Mouse (Mus musculus): ENCODE results near the gene Sucnr1. TPM values are rescaled to one million over a fixed set of nuclear protein-coding genes. Genes with fewer than 3 reads are reported as not detected.

Gene Sucnr1
- polyA plus RNA-seq, 1 experiment from 2014 or later, result not detected

DNA sequence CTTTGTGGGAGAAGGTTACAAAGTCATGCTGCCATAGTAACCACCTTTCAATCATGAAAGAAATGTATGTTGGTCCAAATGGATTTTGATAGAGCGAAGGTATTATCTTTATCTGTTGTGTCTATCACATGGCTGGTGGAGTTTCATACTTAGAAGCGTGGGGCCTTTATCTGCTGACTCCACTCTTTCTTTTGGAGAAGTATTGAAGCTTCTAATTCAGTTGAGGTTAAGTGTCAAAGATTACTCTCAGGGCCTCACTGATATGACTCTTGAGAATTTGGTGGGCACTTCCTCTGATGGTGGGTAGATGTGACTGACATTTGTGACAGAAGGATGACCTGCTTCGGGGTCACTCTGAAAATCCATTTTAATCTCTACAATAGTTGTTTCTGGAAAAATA, 26.1 kb downstream of the Sucnr1 start:
- ATAC-seq, result no peak
- Histone ChIP-seq H3K9ac (replicated peaks; ENCODE audit: low read depth, low read length) (no peak overlapping the region), H3K27ac (ENCODE audit: low read length) (no peak overlapping the region), H3K9me3 (ENCODE audit: control insufficient read depth, low read length) (no peaks in the 10 kb centered on the region), H3K4me3 (replicated peaks; ENCODE audit: low read length) (no peak overlapping the region), H3K4me1 (replicated peaks; ENCODE audit: control insufficient read depth, insufficient read depth, low read length) (no peaks in the 10 kb centered on the region), H3K4me2 (ENCODE audit: low read length) (no peak overlapping the region), H3K27me3 (replicated peaks; ENCODE audit: control insufficient read depth, insufficient read depth, low read length) (no peaks in the 10 kb centered on the region), H3K36me3 (ENCODE audit: control insufficient read depth, insufficient read depth) (no peaks in the 10 kb centered on the region)
- WGBS, result 93% methylated on average over 3 of the region's 3 CpGs

DNA sequence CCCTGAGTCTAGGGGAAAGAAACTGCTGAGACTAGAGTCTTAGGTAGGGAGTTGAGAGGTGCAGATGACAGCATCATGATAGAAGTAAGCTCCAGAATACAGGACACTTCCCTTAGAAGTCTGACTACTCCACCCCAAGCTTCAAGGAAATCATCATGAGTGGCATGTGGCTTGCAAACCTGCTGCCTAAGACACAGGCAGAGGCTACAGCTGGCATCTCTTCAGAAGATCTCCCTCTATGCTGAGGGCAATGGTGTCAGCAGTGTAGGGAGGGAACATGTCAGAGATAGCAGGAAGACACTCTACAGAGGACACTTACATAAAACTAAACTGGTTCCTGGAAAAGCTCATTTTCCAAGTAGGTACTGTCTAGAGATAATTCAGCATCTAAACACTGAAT, 27.1 kb downstream of the Sucnr1 start:
- no peak for ATAC-seq
- H3K4me2 ChIP-seq (ENCODE audit: low read length), result no peak overlapping the region
- no peaks in the 10 kb centered on the region for H3K36me3 ChIP-seq (ENCODE audit: control insufficient read depth, insufficient read depth)
- no peak overlapping the region for H3K27ac ChIP-seq (ENCODE audit: low read length)
- H3K9me3 ChIP-seq (ENCODE audit: control insufficient read depth, low read length), result no peaks in the 10 kb centered on the region
- H3K4me1 ChIP-seq (replicated peaks; ENCODE audit: control insufficient read depth, insufficient read depth, low read length), result no peaks in the 10 kb centered on the region
- H3K27me3 ChIP-seq (replicated peaks; ENCODE audit: control insufficient read depth, insufficient read depth, low read length), result no peaks in the 10 kb centered on the region
- H3K9ac ChIP-seq (replicated peaks; ENCODE audit: low read depth, low read length), result no peak overlapping the region
- H3K4me3 ChIP-seq (replicated peaks; ENCODE audit: low read length), result no peak overlapping the region

DNA sequence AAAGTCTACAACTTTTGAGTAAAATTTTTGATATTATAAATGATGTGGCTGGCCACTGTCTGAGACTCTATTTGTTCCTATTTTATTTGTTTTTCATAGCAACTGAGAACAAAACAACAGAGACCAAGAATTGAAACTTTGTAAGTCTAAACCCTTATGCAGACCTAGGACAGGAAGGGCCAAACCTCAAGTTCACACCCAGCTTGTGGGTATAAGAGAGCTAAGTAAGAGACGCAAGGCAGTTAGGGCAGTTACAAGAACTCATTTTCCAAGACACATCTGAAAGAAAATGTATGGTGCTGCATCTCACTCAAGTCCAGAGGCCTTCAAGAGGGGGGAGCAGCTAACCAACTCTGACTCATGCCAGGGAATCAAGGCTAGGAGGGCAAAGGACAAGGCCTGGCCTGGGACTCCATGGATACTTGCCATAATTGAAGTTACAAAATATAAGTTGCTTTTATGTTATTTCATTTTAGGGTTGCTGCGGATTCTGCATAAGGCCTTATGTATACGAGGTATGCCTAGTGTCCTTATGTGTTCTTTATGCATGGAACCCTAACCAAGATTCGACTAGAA, 29.6 kb downstream of the Sucnr1 start:
- no peaks in the 10 kb centered on the region for H3K9me3 ChIP-seq (ENCODE audit: control insufficient read depth, low read length)
- H3K4me2 ChIP-seq (ENCODE audit: low read length), result no peak overlapping the region
- no peaks in the 10 kb centered on the region for H3K27me3 ChIP-seq (replicated peaks; ENCODE audit: control insufficient read depth, insufficient read depth, low read length)
- H3K27ac ChIP-seq (ENCODE audit: low read length), result no peak overlapping the region
- 89% methylated on average over 4 of the region's 4 CpGs for WGBS
- H3K36me3 ChIP-seq (ENCODE audit: control insufficient read depth, insufficient read depth), result no peaks in the 10 kb centered on the region
- no peak overlapping the region for H3K4me3 ChIP-seq (replicated peaks; ENCODE audit: low read length)
- no peak overlapping the region for H3K9ac ChIP-seq (replicated peaks; ENCODE audit: low read depth, low read length)
- H3K4me1 ChIP-seq (replicated peaks; ENCODE audit: control insufficient read depth, insufficient read depth, low read length), result no peaks in the 10 kb centered on the region
- ATAC-seq, result no peak

DNA sequence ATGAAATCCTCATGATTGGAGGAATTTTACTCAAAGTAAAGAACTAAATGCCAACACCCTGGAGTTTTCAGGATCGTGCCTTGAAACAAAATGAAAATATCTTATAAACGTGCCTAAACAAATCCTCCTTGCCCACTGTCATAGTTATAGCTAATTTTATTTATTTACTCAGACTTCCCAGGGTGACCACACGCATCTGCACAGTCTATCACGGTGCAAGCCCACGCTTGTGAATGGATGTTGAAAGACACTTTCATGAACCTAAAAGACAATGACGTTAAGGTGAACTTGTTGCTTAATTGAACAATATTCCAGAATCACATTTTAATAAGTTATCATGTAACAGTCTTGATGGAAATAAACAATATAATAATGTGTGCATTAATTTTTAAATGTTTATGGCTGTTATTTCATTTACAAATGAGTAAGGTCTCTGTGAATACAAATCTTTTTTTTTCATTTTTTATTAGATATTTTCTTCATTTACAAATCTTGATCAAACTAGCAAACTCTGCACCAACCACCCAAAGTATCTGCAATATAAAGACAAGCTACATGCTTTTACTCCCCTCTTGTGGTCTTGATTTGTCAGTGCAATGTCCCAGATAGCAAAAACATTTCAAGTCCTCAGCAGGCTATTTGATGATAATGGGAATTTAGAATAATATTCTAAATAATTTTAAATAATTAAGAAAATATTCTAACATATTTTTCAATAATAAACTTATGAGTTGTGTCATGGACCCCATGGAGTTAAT, 30.4 kb downstream of the Sucnr1 start:
- Histone ChIP-seq H3K9ac (replicated peaks; ENCODE audit: low read depth, low read length) (no peak overlapping the region), H3K4me2 (ENCODE audit: low read length) (no peak overlapping the region), H3K9me3 (ENCODE audit: control insufficient read depth, low read length) (no peaks in the 10 kb centered on the region), H3K36me3 (ENCODE audit: control insufficient read depth, insufficient read depth) (no peaks in the 10 kb centered on the region), H3K27me3 (replicated peaks; ENCODE audit: control insufficient read depth, insufficient read depth, low read length) (no peaks in the 10 kb centered on the region), H3K27ac (ENCODE audit: low read length) (no peak overlapping the region), H3K4me1 (replicated peaks; ENCODE audit: control insufficient read depth, insufficient read depth, low read length) (no peaks in the 10 kb centered on the region), H3K4me3 (replicated peaks; ENCODE audit: low read length) (no peak overlapping the region)
- peak; percentile 90 for ATAC-seq
- WGBS, result 79% methylated on average over 6 of the region's 6 CpGs

DNA sequence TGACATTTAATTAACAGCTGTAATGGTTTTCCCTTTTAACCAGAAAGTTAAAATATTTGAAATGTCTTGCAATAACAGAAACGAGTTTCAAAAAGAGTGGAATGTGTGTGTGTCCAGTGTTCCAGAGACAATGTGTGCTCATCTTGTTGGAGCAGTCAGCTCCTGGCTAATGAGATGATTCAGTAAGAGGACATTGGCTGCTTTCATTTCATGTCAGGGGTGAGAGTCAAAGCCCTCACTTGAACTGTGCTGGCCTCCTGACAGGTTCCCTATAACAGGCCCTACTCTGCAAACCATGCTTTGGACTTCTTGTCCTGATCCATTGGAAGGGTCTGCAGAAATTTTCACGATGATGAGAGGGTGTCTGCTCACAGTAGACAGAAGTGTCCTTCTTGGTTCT, 32.9 kb downstream of the Sucnr1 start:
- no peaks in the 10 kb centered on the region for H3K36me3 ChIP-seq (ENCODE audit: control insufficient read depth, insufficient read depth)
- 54% methylated on average over 2 of the region's 2 CpGs for WGBS
- no peaks in the 10 kb centered on the region for H3K27me3 ChIP-seq (replicated peaks; ENCODE audit: control insufficient read depth, insufficient read depth, low read length)
- H3K27ac ChIP-seq (ENCODE audit: low read length), result no peak overlapping the region
- H3K9me3 ChIP-seq (ENCODE audit: control insufficient read depth, low read length), result no peaks in the 10 kb centered on the region
- no peak for ATAC-seq
- H3K4me1 ChIP-seq (replicated peaks; ENCODE audit: control insufficient read depth, insufficient read depth, low read length), result no peaks in the 10 kb centered on the region
- no peak overlapping the region for H3K9ac ChIP-seq (replicated peaks; ENCODE audit: low read depth, low read length)
- H3K4me3 ChIP-seq (replicated peaks; ENCODE audit: low read length), result no peak overlapping the region
- H3K4me2 ChIP-seq (ENCODE audit: low read length), result no peak overlapping the region

GRCm38 (mm10) chr3:60121449-60121848, 39.8 kb downstream of the Sucnr1 start:
- no peak overlapping the region for H3K9ac ChIP-seq (replicated peaks; ENCODE audit: low read depth, low read length)
- ATAC-seq, result no peak
- no peaks in the 10 kb centered on the region for H3K27me3 ChIP-seq (replicated peaks; ENCODE audit: control insufficient read depth, insufficient read depth, low read length)
- H3K4me3 ChIP-seq (replicated peaks; ENCODE audit: low read length), result no peak overlapping the region
- H3K4me1 ChIP-seq (replicated peaks; ENCODE audit: control insufficient read depth, insufficient read depth, low read length), result no peaks in the 10 kb centered on the region
- H3K4me2 ChIP-seq (ENCODE audit: low read length), result no peak overlapping the region
- H3K36me3 ChIP-seq (ENCODE audit: control insufficient read depth, insufficient read depth), result no peaks in the 10 kb centered on the region
- H3K9me3 ChIP-seq (ENCODE audit: control insufficient read depth, low read length), result no peaks in the 10 kb centered on the region
- H3K27ac ChIP-seq (ENCODE audit: low read length), result no peak overlapping the region
- 83% methylated on average over 3 of the region's 3 CpGs for WGBS

DNA sequence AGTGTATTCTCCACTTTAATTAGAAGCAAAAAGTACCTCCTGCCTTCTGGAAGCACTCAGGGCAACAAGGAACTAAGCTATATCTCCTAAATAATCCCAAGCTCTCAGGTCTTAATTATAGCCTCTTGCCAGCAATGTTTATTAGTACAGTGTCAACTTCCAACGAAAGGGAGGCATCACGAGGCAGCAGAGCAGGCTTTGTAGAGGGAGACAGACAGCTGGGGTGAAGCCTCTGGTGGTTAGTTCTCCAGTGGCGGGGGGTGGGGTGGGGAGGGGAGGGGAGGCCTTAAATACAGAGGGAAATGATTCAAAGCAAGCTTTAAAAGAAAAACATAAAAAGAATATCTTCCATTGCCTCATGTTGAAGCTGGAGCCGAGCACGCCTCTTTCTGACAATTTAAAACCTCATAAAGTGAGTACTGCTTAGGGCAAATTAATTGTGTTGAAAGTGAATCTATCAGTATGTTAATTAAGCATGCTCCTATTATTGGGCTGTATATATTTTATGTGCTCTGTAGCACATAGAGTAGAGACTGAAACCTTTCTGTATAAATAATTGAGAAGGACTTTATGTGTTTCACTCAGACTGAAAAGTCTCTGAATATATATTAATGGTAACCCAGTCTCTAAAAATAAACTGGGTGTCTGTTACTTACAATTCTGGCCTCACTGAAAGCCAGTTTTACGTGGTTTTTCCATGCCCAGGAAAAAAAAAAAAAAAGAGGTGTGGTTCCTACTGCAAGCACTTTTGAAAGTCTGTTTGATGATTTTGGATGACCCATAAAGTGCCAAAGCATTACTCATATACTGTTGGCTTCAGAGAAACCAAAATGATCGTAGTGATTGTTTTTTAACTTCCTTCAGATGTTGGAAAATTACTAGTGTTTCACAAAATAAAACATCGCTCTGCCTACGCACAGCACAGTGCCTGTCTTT, 42.5 kb downstream of the Sucnr1 start:
- no peaks in the 10 kb centered on the region for H3K4me1 ChIP-seq (replicated peaks; ENCODE audit: control insufficient read depth, insufficient read depth, low read length)
- H3K4me2 ChIP-seq (ENCODE audit: low read length), result no peak overlapping the region
- no peak overlapping the region for H3K9ac ChIP-seq (replicated peaks; ENCODE audit: low read depth, low read length)
- no peaks in the 10 kb centered on the region for H3K9me3 ChIP-seq (ENCODE audit: control insufficient read depth, low read length)
- H3K27me3 ChIP-seq (replicated peaks; ENCODE audit: control insufficient read depth, insufficient read depth, low read length), result no peaks in the 10 kb centered on the region
- peak; percentile 70 for ATAC-seq
- no peak overlapping the region for H3K4me3 ChIP-seq (replicated peaks; ENCODE audit: low read length)
- 35% methylated on average over 9 of the region's 9 CpGs for WGBS
- no peak overlapping the region for H3K27ac ChIP-seq (ENCODE audit: low read length)
- no peaks in the 10 kb centered on the region for H3K36me3 ChIP-seq (ENCODE audit: control insufficient read depth, insufficient read depth)

- Histone ChIP-seq H3K4me1 (replicated peaks; ENCODE audit: control insufficient read depth, insufficient read depth, low read length) (no peaks in the 10 kb centered on the region), H3K9ac (replicated peaks; ENCODE audit: low read depth, low read length) (no peak overlapping the region), H3K4me2 (ENCODE audit: low read length) (no peak overlapping the region), H3K9me3 (ENCODE audit: control insufficient read depth, low read length) (no peaks in the 10 kb centered on the region), H3K27ac (ENCODE audit: low read length) (no peak overlapping the region), H3K27me3 (replicated peaks; ENCODE audit: control insufficient read depth, insufficient read depth, low read length) (no peaks in the 10 kb centered on the region), H3K4me3 (replicated peaks; ENCODE audit: low read length) (no peak overlapping the region), H3K36me3 (ENCODE audit: control insufficient read depth, insufficient read depth) (no peaks in the 10 kb centered on the region)
- whole genome bisulfite sequencing, result 86% methylated on average over 2 of the region's 2 CpGs
- no peak for ATAC-seq
Observed at GRCm38 (mm10) chr3:60126564-60126963, 44.9 kb downstream of the Sucnr1 start.

- WGBS, result 74% methylated on average over 2 of the region's 2 CpGs
- no peak for ATAC-seq
- no peak overlapping the region for H3K9ac ChIP-seq (replicated peaks; ENCODE audit: low read depth, low read length)
Observed at GRCm38 (mm10) chr3:60128282-60128681, 46.6 kb downstream of the Sucnr1 start.

More at GRCm38 (mm10) chr3:60128282-60128681, 46.6 kb downstream of the Sucnr1 start:
- no peaks in the 10 kb centered on the region for H3K27me3 ChIP-seq (replicated peaks; ENCODE audit: control insufficient read depth, insufficient read depth, low read length)
- H3K9me3 ChIP-seq (ENCODE audit: control insufficient read depth, low read length), result no peaks in the 10 kb centered on the region
- H3K4me1 ChIP-seq (replicated peaks; ENCODE audit: control insufficient read depth, insufficient read depth, low read length), result no peaks in the 10 kb centered on the region
- H3K36me3 ChIP-seq (ENCODE audit: control insufficient read depth, insufficient read depth), result no peaks in the 10 kb centered on the region
- no peak overlapping the region for H3K4me3 ChIP-seq (replicated peaks; ENCODE audit: low read length)
- H3K27ac ChIP-seq (ENCODE audit: low read length), result no peak overlapping the region
- H3K4me2 ChIP-seq (ENCODE audit: low read length), result no peak overlapping the region
